Mouse (Mus musculus): ENCODE data around the gene 0610010K14Rik. TPM values are rescaled to one million over a fixed set of nuclear protein-coding genes. Genes with fewer than 3 reads are reported as not detected.

0610010K14Rik gene
- polyA plus RNA-seq, 1 experiment = 73.4 TPM

- no peak for DNase-seq (ENCODE audit: extremely low spot score in 1 of 2, low spot score in 1 of 2)
Measured at GRCm38 (mm10) chr11:70218039-70218438, 19.7 kb downstream of the 0610010K14Rik start.

- no peak for DNase-seq (ENCODE audit: extremely low spot score in 1 of 2, low spot score in 1 of 2)
Measured at GRCm38 (mm10) chr11:70216103-70216502, 21.6 kb downstream of the 0610010K14Rik start.

GRCm38 (mm10) chr11:70215301-70215700 lies 22.4 kb downstream of the 0610010K14Rik start:
- DNase-seq (ENCODE audit: extremely low spot score in 1 of 2, low spot score in 1 of 2) = no peak

- DNase-seq (ENCODE audit: extremely low spot score in 1 of 2, low spot score in 1 of 2) = no peak
Measured at GRCm38 (mm10) chr11:70214856-70215209, 22.9 kb downstream of the 0610010K14Rik start.

- DNase-seq (ENCODE audit: extremely low spot score in 1 of 2, low spot score in 1 of 2) = no peak
Measured at GRCm38 (mm10) chr11:70214191-70214855, 23.4 kb downstream of the 0610010K14Rik start.

- no peak for DNase-seq (ENCODE audit: extremely low spot score in 1 of 2, low spot score in 1 of 2)
Measured at GRCm38 (mm10) chr11:70213736-70214135, 24.0 kb downstream of the 0610010K14Rik start.

- DNase-seq (ENCODE audit: extremely low spot score in 1 of 2, low spot score in 1 of 2) = peak in 1 of 2 experiments; percentile 84
Measured at GRCm38 (mm10) chr11:70212896-70213295, 24.8 kb downstream of the 0610010K14Rik start.

- DNase-seq (ENCODE audit: extremely low spot score in 1 of 2, low spot score in 1 of 2) = no peak
Measured at GRCm38 (mm10) chr11:70212423-70212822, 25.3 kb downstream of the 0610010K14Rik start, which contains the start of gene Slc16a11. Gene Slc16a11, plus strand, starts transcription at chr11:70212752.

GRCm38 (mm10) chr11:70211972-70212371 lies 25.7 kb downstream of the 0610010K14Rik start:
- DNase-seq (ENCODE audit: extremely low spot score in 1 of 2, low spot score in 1 of 2) = no peak

GRCm38 (mm10) chr11:70210681-70211080 lies 27.0 kb downstream of the 0610010K14Rik start:
- no peak for DNase-seq (ENCODE audit: extremely low spot score in 1 of 2, low spot score in 1 of 2)

- no peak for DNase-seq (ENCODE audit: extremely low spot score in 1 of 2, low spot score in 1 of 2)
Measured at GRCm38 (mm10) chr11:70208778-70209388, 28.8 kb downstream of the 0610010K14Rik start.

GRCm38 (mm10) chr11:70207283-70207682 lies 30.4 kb downstream of the 0610010K14Rik start:
- no peak for DNase-seq (ENCODE audit: extremely low spot score in 1 of 2, low spot score in 1 of 2)

GRCm38 (mm10) chr11:70206801-70207200 lies 30.9 kb downstream of the 0610010K14Rik start:
- no peak for DNase-seq (ENCODE audit: extremely low spot score in 1 of 2, low spot score in 1 of 2)

- peak in 1 of 2 experiments; percentile 88 for DNase-seq (ENCODE audit: extremely low spot score in 1 of 2, low spot score in 1 of 2)
Measured at GRCm38 (mm10) chr11:70201691-70202090, 36.0 kb downstream of the 0610010K14Rik start.

GRCm38 (mm10) chr11:70200036-70200608 lies 37.6 kb downstream of the 0610010K14Rik start:
- no peak for DNase-seq (ENCODE audit: extremely low spot score in 1 of 2, low spot score in 1 of 2)

- DNase-seq (ENCODE audit: extremely low spot score in 1 of 2, low spot score in 1 of 2) = no peak
Measured at GRCm38 (mm10) chr11:70199107-70199506, 38.6 kb downstream of the 0610010K14Rik start.

GRCm38 (mm10) chr11:70198332-70198731 lies 39.4 kb downstream of the 0610010K14Rik start:
- no peak for DNase-seq (ENCODE audit: extremely low spot score in 1 of 2, low spot score in 1 of 2)

- no peak for DNase-seq (ENCODE audit: extremely low spot score in 1 of 2, low spot score in 1 of 2)
Measured at GRCm38 (mm10) chr11:70193354-70194285, 44.1 kb downstream of the 0610010K14Rik start.

GRCm38 (mm10) chr11:70192157-70192556 lies 45.6 kb downstream of the 0610010K14Rik start:
- no peak for DNase-seq (ENCODE audit: extremely low spot score in 1 of 2, low spot score in 1 of 2)

GRCm38 (mm10) chr11:70191188-70191587 lies 46.5 kb downstream of the 0610010K14Rik start:
- no peak for DNase-seq (ENCODE audit: extremely low spot score in 1 of 2, low spot score in 1 of 2)

Data from frontal cortex, adult 2 months (tissue).